Mouse (Mus musculus) myocyte (in vitro differentiated cells): ENCODE data around the gene Ergic1.

Source experiments
- MAX ChIP-seq: IDR thresholded peaks from one replicate; pipeline ENCODE4 v1.6.1; 2011; ENCODE audit warnings: low read depth, mild to moderate bottlenecking, control low read depth
- POLR2A ChIP-seq: IDR thresholded peaks from one replicate; pipeline ENCODE4 v1.6.1; 2011; ENCODE audit warnings: low read depth, mild to moderate bottlenecking, control low read depth, moderate library complexity; ENCODE audit not compliant: insufficient read length
- POLR2AphosphoS2 ChIP-seq: IDR thresholded peaks from one replicate; pipeline ENCODE4 v1.6.1; 2011; ENCODE audit warnings: low read depth, control low read depth; ENCODE audit not compliant: insufficient read length
- SRF ChIP-seq: IDR thresholded peaks from one replicate; pipeline ENCODE4 v1.6.1; 2011; ENCODE audit warnings: low read depth; ENCODE audit not compliant: control insufficient read depth, insufficient read length
- TCF3 ChIP-seq: IDR thresholded peaks from one replicate; pipeline ENCODE4 v1.6.1; 2011; ENCODE audit warnings: low read depth, control low read depth; ENCODE audit not compliant: insufficient read length
- USF1 ChIP-seq: IDR thresholded peaks from one replicate; pipeline ENCODE4 v1.6.1; 2011; ENCODE audit warnings: low read depth, mild to moderate bottlenecking, control low read depth, moderate library complexity

GRCm38 (mm10) chr17:26524801-26525200, 36.5 kb upstream of the Ergic1 start:
- TF ChIP-seq POLR2A = no peak
- no peak for TF ChIP-seq SRF
- TF ChIP-seq MAX = no peak
- TF ChIP-seq USF1 = no peak
- no peak for TF ChIP-seq TCF3
- no peak for TF ChIP-seq POLR2AphosphoS2
